Mouse (Mus musculus) embryonic fibroblast, embryonic 13.5 days (primary cell): ENCODE measurements around the gene Mblac2.

Experiments used
- CTCF ChIP-seq: IDR thresholded peaks from 2 replicates; pipeline ENCODE4 v1.5.1; 2011; ENCODE audit warnings: mild to moderate bottlenecking, control low read depth, low read length, moderate library complexity, borderline replicate concordance; ENCODE audit not compliant: insufficient read depth
- POLR2A ChIP-seq: IDR thresholded peaks from 2 replicates; pipeline ENCODE4 v1.6.1; 2011; ENCODE audit warnings: low read depth, mild to moderate bottlenecking, control low read depth, low read length, moderate library complexity

DNA sequence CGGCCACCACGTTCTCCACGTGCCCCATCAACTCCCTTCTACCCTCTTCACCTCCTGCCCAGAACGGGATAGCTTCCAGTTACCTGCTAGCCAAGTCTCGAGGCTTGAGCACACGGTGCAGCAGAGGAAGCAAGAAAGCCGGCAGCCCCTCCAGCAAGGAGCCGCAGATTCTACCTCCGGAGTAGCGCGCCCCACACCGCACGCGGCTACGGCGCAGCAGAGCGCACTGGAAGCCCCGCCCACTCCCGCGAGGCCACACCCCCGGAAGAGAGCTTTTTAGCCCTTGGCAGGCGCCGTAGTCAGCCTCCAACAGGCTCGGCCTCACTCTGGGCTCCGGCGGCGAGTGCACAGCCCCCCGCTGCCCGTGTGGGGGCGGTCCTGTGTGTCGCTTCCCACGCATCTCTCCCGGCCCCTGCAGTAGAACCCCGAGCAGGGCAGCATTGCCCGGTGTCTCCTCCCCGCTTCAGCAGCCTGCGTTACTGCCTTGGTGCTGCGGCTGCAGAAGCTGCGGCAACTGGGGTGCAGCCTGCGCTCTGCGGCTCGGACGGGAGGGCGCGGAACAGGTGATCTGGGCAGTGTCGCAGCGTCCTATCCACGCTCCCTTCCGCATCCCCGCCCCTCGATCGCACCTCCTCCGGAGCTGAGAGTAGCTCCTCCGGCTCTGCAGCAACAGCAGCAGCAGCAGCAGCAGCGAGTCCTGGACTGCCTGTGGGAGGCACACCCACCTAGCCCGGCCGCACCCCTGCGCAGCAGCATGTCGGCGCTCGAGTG, at the start of gene Mblac2, which contains the start of gene Polr3g:
- TF ChIP-seq POLR2A (peak; percentile 64), CTCF (no peak)
